Mouse (Mus musculus) liver, embryonic 11.5 days (tissue): ENCODE measurements at regions not wholly inside any gene's neighbourhood (a gene's known extent, or its start where the extent isn't known, plus 50 kb on each side); places are given as distances from the start of the nearest gene placed in this dataset.

ENCODE experiments used
- ATAC-seq: fragments of 200-750 bp; cut with Nextera tagmentation; replicated peaks from 2 replicates; pipeline ENCODE4 v1.8.0; 2017; ENCODE audit warnings: moderate number of reproducible peaks, mild to moderate bottlenecking, moderate TSS enrichment, moderate library complexity; ENCODE audit not compliant: low FRiP score
- DNase-seq: peaks from one replicate; pipeline ENCODE4 v3.0.0-alpha.2; 2017; ENCODE audit warnings: low spot score
- H3K27ac ChIP-seq: fragments of 300-500 bp; sonication (generic); 2 replicates; pipeline ENCODE4 v1.5.1; 2014; ENCODE audit warnings: mild to moderate bottlenecking, low read depth, low read length, control low read depth
- H3K27me3 ChIP-seq: fragments of 300-500 bp; sonication (generic); replicated peaks from 2 replicates; pipeline ENCODE4 v1.6.1; 2014; ENCODE audit warnings: low read length, mixed read lengths; ENCODE audit not compliant: control insufficient read depth, insufficient read depth
- H3K36me3 ChIP-seq: fragments of 300-500 bp; sonication (generic); 2 replicates; pipeline ENCODE4 v1.6.1; 2014; ENCODE audit warnings: mild to moderate bottlenecking, low read length, moderate library complexity, mixed read lengths; ENCODE audit not compliant: control insufficient read depth, insufficient read depth
- H3K4me1 ChIP-seq: fragments of 300-500 bp; sonication (generic); replicated peaks from 2 replicates; pipeline ENCODE4 v1.6.1; 2014; ENCODE audit warnings: low read length, mixed read lengths; ENCODE audit not compliant: control insufficient read depth, insufficient read depth
- H3K4me2 ChIP-seq: fragments of 300-500 bp; sonication (generic); 2 replicates; pipeline ENCODE4 v1.6.1; 2014; ENCODE audit warnings: mild to moderate bottlenecking, control low read depth, moderate library complexity
- H3K4me3 ChIP-seq: fragments of 300-500 bp; sonication (generic); 2 replicates; pipeline ENCODE4 v1.5.1; 2014; ENCODE audit warnings: low read depth, low read length, control low read depth
- H3K9ac ChIP-seq: fragments of 300-500 bp; sonication (generic); 2 replicates; pipeline ENCODE4 v1.6.1; 2014; ENCODE audit warnings: low read depth, low read length, control low read depth
- H3K9me3 ChIP-seq: fragments of 300-500 bp; sonication (generic); 2 replicates; pipeline ENCODE4 v1.6.1; 2016; ENCODE audit warnings: low read length, inconsistent platforms, mixed read lengths; ENCODE audit not compliant: control insufficient read depth
- WGBS: fragments of 180-500 bp; shearing (Covaris S2); extraction: QIAGEN DNeasy Blood & Tissue Kit; methylation state at CpG from one replicate; pipeline ENCODE4 v1.1.7; 2014; 5-methylcytosine and 5-hydroxymethylcytosine counted together

GRCm38 (mm10) chr1:60625698-60626486, 59.0 kb upstream of the Raph1 start:
- H3K9ac ChIP-seq = no peak overlapping the region
- no peaks in the 10 kb centered on the region for H3K4me1 ChIP-seq
- H3K4me2 ChIP-seq = no peak overlapping the region
- 85% methylated on average over 17 of the region's 17 CpGs for WGBS
- H3K27ac ChIP-seq = no peak overlapping the region
- DNase-seq (no peak), ATAC-seq (no peak)
- H3K9me3 ChIP-seq = no peaks in the 10 kb centered on the region
- no peak overlapping the region for H3K4me3 ChIP-seq
- H3K36me3 ChIP-seq = no peaks in the 10 kb centered on the region
- no peaks in the 10 kb centered on the region for H3K27me3 ChIP-seq

- Histone ChIP-seq H3K4me1 (no peaks in the 10 kb centered on the region), H3K27ac (no peak overlapping the region), H3K9me3 (no peaks in the 10 kb centered on the region), H3K4me2 (no peak overlapping the region), H3K36me3 (no peaks in the 10 kb centered on the region), H3K4me3 (no peak overlapping the region), H3K27me3 (no peaks in the 10 kb centered on the region), H3K9ac (no peak overlapping the region)
- ATAC-seq (no peak), DNase-seq (no peak)
- 81% methylated on average over 4 of the region's 4 CpGs for WGBS
Observed at GRCm38 (mm10) chr1:60624231-60624630, 57.3 kb upstream of the Raph1 start.

- DNase-seq = no peak
- H3K27me3 ChIP-seq = no peaks in the 10 kb centered on the region
- H3K36me3 ChIP-seq = no peaks in the 10 kb centered on the region
- no peak overlapping the region for H3K4me3 ChIP-seq
- H3K4me1 ChIP-seq = no peaks in the 10 kb centered on the region
- H3K27ac ChIP-seq = no peak overlapping the region
- H3K4me2 ChIP-seq = no peak overlapping the region
- no peak overlapping the region for H3K9ac ChIP-seq
- WGBS = 70% methylated on average over 3 of the region's 3 CpGs
- ATAC-seq = no peak
- no peaks in the 10 kb centered on the region for H3K9me3 ChIP-seq
Observed at GRCm38 (mm10) chr1:60623440-60624016, 56.6 kb upstream of the Raph1 start.

DNA sequence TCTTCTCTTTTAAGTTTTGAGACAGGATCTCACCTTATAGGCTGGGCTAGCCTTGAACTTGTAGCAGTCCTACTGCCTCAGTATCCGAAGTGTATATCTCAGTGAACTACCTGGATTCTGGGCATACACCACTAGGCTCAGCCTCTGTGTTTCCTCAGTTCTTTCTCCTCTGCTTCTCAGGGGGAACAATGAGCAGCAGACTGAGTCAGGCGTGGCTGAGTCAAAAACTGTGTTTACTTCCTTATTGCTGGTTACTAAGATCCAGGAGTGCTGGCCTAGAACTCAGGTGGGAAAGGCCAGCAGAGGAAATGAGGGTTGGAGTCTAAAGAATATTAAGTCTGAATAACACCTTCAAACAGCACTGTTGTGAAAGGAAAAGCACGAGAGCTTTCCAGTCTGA, 54.9 kb upstream of the Raph1 start:
- 70% methylated on average over 3 of the region's 3 CpGs for WGBS
- no peaks in the 10 kb centered on the region for H3K27me3 ChIP-seq
- ATAC-seq = no peak

DNA sequence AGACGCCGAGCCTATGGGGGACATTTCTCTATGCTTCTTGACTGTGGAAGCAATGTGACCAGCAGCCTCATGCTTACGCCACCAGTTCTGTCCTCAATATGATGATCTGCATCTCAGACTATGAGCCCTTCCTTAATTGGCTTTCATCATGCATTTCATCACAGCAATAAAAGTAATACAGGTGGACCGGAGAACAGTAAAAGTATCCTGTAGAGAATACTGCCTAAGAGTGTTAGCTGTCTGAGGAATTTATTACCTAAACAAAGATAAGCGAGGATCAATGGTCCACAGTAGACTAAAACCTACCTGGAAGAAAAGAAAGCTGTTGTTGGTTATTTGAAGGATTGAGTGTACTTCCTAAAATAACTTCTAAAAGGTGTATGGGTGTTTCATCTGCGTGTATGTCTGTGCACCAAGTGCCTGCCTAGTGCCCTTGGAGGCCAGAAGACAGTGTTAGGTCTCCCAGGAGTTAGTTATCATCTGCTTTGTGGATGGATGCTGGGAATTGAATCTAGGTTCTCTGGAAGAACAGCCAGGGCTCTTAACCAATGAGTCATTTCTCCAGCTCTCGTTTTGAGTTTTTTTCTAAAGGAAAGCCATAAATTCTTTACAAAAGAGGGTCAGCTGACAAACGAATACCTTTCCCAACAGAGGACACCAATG, 54.3 kb upstream of the Raph1 start:
- H3K27me3 ChIP-seq = no peaks in the 10 kb centered on the region
- 73% methylated on average over 8 of the region's 8 CpGs for WGBS
- no peaks in the 10 kb centered on the region for H3K9me3 ChIP-seq
- H3K4me3 ChIP-seq = no peak overlapping the region
- H3K9ac ChIP-seq = no peak overlapping the region
- H3K27ac ChIP-seq = no peak overlapping the region
- no peaks in the 10 kb centered on the region for H3K36me3 ChIP-seq
- H3K4me1 ChIP-seq = no peaks in the 10 kb centered on the region
- ATAC-seq (no peak), DNase-seq (no peak)
- H3K4me2 ChIP-seq = no peak overlapping the region

More for the DNA sequence above, 54.9 kb upstream of the Raph1 start:
- no peak overlapping the region for H3K4me2 ChIP-seq
- no peak for DNase-seq
- H3K4me3 ChIP-seq = no peak overlapping the region
- no peaks in the 10 kb centered on the region for H3K9me3 ChIP-seq
- H3K36me3 ChIP-seq = no peaks in the 10 kb centered on the region
- no peak overlapping the region for H3K27ac ChIP-seq
- no peaks in the 10 kb centered on the region for H3K4me1 ChIP-seq
- no peak overlapping the region for H3K9ac ChIP-seq

DNA sequence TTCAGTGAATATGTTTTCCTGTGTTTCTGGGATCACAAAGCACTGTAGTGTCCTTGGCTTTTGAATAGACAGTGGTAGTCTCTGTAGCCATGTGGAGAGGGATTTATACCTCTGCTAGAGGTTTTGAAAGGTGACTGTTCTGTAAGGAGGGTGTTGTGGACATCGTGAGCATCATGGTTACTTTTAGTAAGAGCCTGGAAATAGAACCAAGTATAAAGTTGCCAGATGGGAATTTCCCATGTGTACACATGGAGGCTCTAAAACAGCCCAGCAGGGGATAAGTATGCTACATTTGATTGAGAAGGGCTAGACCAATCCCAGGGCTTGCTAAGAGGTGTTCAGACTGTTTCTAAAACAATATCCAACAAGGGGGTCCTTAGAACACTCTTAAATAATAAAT, 51.5 kb upstream of the Raph1 start:
- H3K4me1 ChIP-seq = no peaks in the 10 kb centered on the region
- H3K9ac ChIP-seq = no peak overlapping the region
- H3K36me3 ChIP-seq = no peaks in the 10 kb centered on the region; the same call in 1 of the 2 replicates
- no peak overlapping the region for H3K4me2 ChIP-seq
- H3K9me3 ChIP-seq = no peaks in the 10 kb centered on the region
- no peaks in the 10 kb centered on the region for H3K27me3 ChIP-seq
- H3K4me3 ChIP-seq = no peak overlapping the region
- H3K27ac ChIP-seq = no peak overlapping the region
- ATAC-seq = no peak
- DNase-seq = no peak
- WGBS = 79% methylated on average over 1 of the region's 1 CpGs

GRCm38 (mm10) chr1:60616916-60617315, 50.0 kb upstream of the Raph1 start:
- no peak for DNase-seq
- H3K4me3 ChIP-seq = no peak overlapping the region
- 65% methylated on average over 2 of the region's 2 CpGs for WGBS
- H3K27me3 ChIP-seq = no peaks in the 10 kb centered on the region
- H3K36me3 ChIP-seq = no peaks in the 10 kb centered on the region; the same call in 1 of the 2 replicates
- H3K4me2 ChIP-seq = no peak overlapping the region
- no peak overlapping the region for H3K27ac ChIP-seq
- H3K9ac ChIP-seq = no peak overlapping the region
- no peak for ATAC-seq
- H3K9me3 ChIP-seq = no peaks in the 10 kb centered on the region
- no peaks in the 10 kb centered on the region for H3K4me1 ChIP-seq
